20 mouse cellular contexts compared by ENCODE assay signal in the genomic region with DNA sequence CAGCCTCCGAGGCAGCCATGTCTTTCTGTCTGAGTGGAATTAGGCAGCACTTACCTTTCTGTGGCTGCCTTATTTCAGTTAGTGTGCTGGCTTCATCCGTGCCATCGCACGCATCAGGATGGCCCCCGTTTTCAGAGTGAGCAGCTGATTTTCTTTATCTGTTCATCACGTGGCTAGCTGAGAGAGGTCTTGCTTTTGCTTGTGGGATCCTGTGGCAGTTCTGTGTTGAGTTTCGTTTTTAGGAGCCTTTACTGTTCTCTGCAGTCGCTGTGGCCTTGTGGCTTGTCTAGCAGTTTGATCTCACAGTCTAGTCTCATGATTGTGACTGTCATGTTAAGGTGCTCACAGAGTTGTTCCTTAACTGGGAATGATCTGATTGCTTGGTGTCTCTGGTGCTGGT. TPM values are rescaled to one million over a fixed set of nuclear protein-coding genes. Genes with fewer than 3 reads are reported as not detected.
DNase-seq lines count a peak whose midpoint lies in the region; TF ChIP-seq lines count a peak whose summit lies in the region.
"Had no signal": no experiment of that assay in that cellular context is flagged by ENCODE, and none has a peak within 500 bp of the region (broad histone marks: within the 10 kb centered on the region; RNA-seq: fewer than 3 reads in every experiment).

No protein-coding gene starts in this region.

- H3K4me3 ChIP-seq in gastrocnemius, adult 2 months, result no peak overlapping the region
- H3K4me3 ChIP-seq: erythroblast, embryonic 14.5 days; limb, embryonic 12.5 days had no signal

- TF ChIP-seq CTCF in gastrocnemius, adult 2 months (IDR thresholded peaks at IDR 0.05), result no peak

- H3K27ac ChIP-seq in gastrocnemius, adult 2 months, result peak overlapping the region; percentile 31; the same call in 1 of the 2 replicates
- H3K27ac ChIP-seq: hindbrain, embryonic 14.5 days; limb, embryonic 12.5 days had no signal

- peak; percentile 4 for DNase-seq in gastrocnemius, adult 2 months
- DNase-seq in gastrocnemius, postnatal 10 days, result no peak
- DNase-seq in thymus, postnatal 0 days (ENCODE audit: low spot score), result peak; percentile 67
- DNase-seq in thymus, postnatal 10 days (ENCODE audit: low spot score in 2 of 2), result no peak
- DNase-seq in naive thymus-derived CD4-positive, alpha-beta T cell, adult 2 months (ENCODE audit: low read depth), result peak; percentile 76
- DNase-seq in thymus, postnatal 4 days, result peak; percentile 31
- no peak for DNase-seq in lung, postnatal 36 days
- no peak for DNase-seq in adipocyte (ENCODE audit: low spot score)
- DNase-seq: adrenal gland, postnatal 10 days; cerebellum, adult 9-10 months; heart, adult 18-20 months; heart, postnatal 14 days; kidney, adult 9 months; lung, adult 2 months had no signal

- intact Hi-C loops in gastrocnemius, adult 2 months (cut with DNase I), result no loop called here

RNA-seq across cellular contexts. Expression of a gene that starts 16.0 kb away (rescaled TPM):
- total RNA-seq in gastrocnemius, adult 2 months (2021), result 10 to 100 TPM; 97.4 to 99.1 TPM
- 10 to 100 TPM; 95.6 to 97.7 TPM for total RNA-seq in gastrocnemius, postnatal 10 days (2021)
- polyA plus RNA-seq in thymus, postnatal 0 days (2015; fragmentation: Nextera tagmentation; extraction: Ambion mirVana), result 48.4 and 49.0 TPM in 2 replicates

RNA-seq across cellular contexts. Expression of a gene that starts 45.0 kb away (rescaled TPM):
- 1 to 10 TPM; 2.6 to 3.6 TPM for total RNA-seq in gastrocnemius, adult 2 months (2021)
- total RNA-seq in gastrocnemius, postnatal 10 days (2021), result 1 to 10 TPM; 2.5 to 6.4 TPM
- not detected in 2 replicates for polyA plus RNA-seq in thymus, postnatal 0 days (2015; fragmentation: Nextera tagmentation; extraction: Ambion mirVana)
- total RNA-seq: left cerebral cortex, adult 18-20 months; neutrophil, adult 5-6 weeks had no signal
- polyA plus RNA-seq: erythroblast, embryonic 14.5 days; forebrain, embryonic 16.5 days; hindbrain, embryonic 14.5 days; limb, embryonic 12.5 days had no signal

Comparison
In these comparisons a context has a peak if more than half of its experiments do, and no peak if none do; other contexts are left out.
1. DNase-seq: peak in gastrocnemius, adult 2 months (single experiment), thymus, postnatal 0 days (single experiment), naive thymus-derived CD4-positive, alpha-beta T cell, adult 2 months (single experiment) and thymus, postnatal 4 days (single experiment); none in gastrocnemius, postnatal 10 days (single experiment), thymus, postnatal 10 days (0 of 2), lung, postnatal 36 days (single experiment) and adipocyte (single experiment).